Mouse (Mus musculus) megakaryocyte, embryonic 14.5 days (primary cell): ENCODE results near the gene Nostrin.

ENCODE experiments used
- FLI1 ChIP-seq: IDR thresholded peaks from 2 replicates; pipeline ENCODE4 v1.6.1; 2012; ENCODE audit warnings: low read length, inconsistent platforms, mixed read lengths
- GATA1 ChIP-seq: IDR thresholded peaks from 3 replicates; pipeline ENCODE4 v1.6.1; 2012; ENCODE audit warnings: mixed read lengths, low read length, inconsistent platforms, borderline replicate concordance

DNA sequence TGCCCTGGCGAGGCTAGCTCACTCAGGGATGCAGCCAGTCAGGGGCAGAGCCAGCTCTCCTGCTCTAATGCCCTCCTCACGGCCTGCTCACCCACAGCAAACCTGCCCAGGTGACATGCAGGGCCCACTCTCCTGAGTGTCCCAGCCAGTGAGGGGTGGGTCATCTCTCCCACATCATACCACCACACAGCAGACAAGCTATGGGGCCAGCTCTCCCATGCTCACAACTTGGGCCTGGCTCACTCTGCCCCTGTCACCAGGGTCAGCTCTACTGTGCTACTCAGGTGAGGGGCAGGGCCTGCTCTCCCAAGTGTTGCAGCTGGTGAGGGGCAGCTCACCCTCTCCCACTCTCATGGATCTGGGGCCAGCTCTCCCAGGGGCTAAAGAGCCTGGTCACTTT, 52.4 kb downstream of the Nostrin start:
- TF ChIP-seq GATA1, result no peak
- TF ChIP-seq FLI1, result no peak
